Mouse (Mus musculus) G1E (cell line): ENCODE data around the gene Vill.

ENCODE experiments used
- CTCF ChIP-seq: IDR thresholded peaks from 2 replicates; pipeline ENCODE4 v1.5.1; 2012; ENCODE audit warnings: low read depth, low read length, inconsistent platforms, mixed read lengths
- GATA1 ChIP-seq: IDR thresholded peaks from 2 replicates; pipeline ENCODE4 v1.6.1; 2012; ENCODE audit warnings: borderline replicate concordance, low read length, inconsistent platforms, mixed read lengths
- GATA2 ChIP-seq: IDR thresholded peaks from 2 replicates; pipeline ENCODE4 v1.6.1; 2012; ENCODE audit warnings: low read depth, low read length, inconsistent platforms, borderline replicate concordance
- POLR2AphosphoS5 ChIP-seq: IDR thresholded peaks from 2 replicates; pipeline ENCODE4 v1.6.1; 2012; ENCODE audit warnings: low read depth, low read length, inconsistent platforms; ENCODE audit not compliant: insufficient replicate concordance
- TAL1 ChIP-seq: conservative IDR thresholded peaks from 2 replicates; pipeline ENCODE4 v1.6.1; 2012; ENCODE audit warnings: low read depth, low read length, inconsistent platforms, mixed read lengths

- no peak for TF ChIP-seq CTCF
- no peak for TF ChIP-seq GATA1
- no peak for TF ChIP-seq TAL1
- TF ChIP-seq GATA2: no peak
- TF ChIP-seq POLR2AphosphoS5: no peak
Measured at GRCm38 (mm10) chr9:119038574-119038973, 14.0 kb upstream of the Vill start.
